Mouse (Mus musculus) liver, postnatal 0 days (tissue): ENCODE measurements around the gene Slc20a1. TPM values are rescaled to one million over a fixed set of nuclear protein-coding genes. Genes with fewer than 3 reads are reported as not detected.
A peak's percentile ranks its signal among the peaks of the same experiment; 100 is the strongest.

Experiments
- ATAC-seq: fragments of 200-750 bp; cut with Nextera tagmentation; 2 replicates; pipeline ENCODE4 v1.8.0; 2017; ENCODE audit warnings: mild to moderate bottlenecking, moderate library complexity
- DNase-seq: peaks from one replicate; pipeline ENCODE4 v3.0.0-alpha.2; 2016
- H3K27ac ChIP-seq: fragments of 300-500 bp; sonication (generic); 2 replicates; pipeline ENCODE4 v1.5.1; 2014; ENCODE audit warnings: antibody characterized with exemption, moderate library complexity, mild to moderate bottlenecking, low read depth
- H3K27me3 ChIP-seq: fragments of 300-500 bp; sonication (generic); 2 replicates; pipeline ENCODE4 v1.6.1; 2014; ENCODE audit warnings: low read length, control low read depth, mixed read lengths; ENCODE audit not compliant: insufficient read depth
- H3K36me3 ChIP-seq: fragments of 300-500 bp; sonication (generic); replicated peaks from 2 replicates; pipeline ENCODE4 v1.6.1; 2014; ENCODE audit warnings: mild to moderate bottlenecking, control low read depth, low read length, moderate library complexity, mixed read lengths; ENCODE audit not compliant: insufficient read depth
- H3K4me1 ChIP-seq: fragments of 300-500 bp; sonication (generic); 2 replicates; pipeline ENCODE4 v1.6.1; 2014; ENCODE audit warnings: antibody characterized with exemption, mild to moderate bottlenecking, control low read depth; ENCODE audit not compliant: insufficient read depth
- H3K4me2 ChIP-seq: fragments of 300-500 bp; sonication (generic); 2 replicates; pipeline ENCODE4 v1.6.1; 2014; ENCODE audit warnings: low read depth, mild to moderate bottlenecking, low read length, moderate library complexity, mixed read lengths
- H3K4me3 ChIP-seq: fragments of 300-500 bp; sonication (generic); 2 replicates; pipeline ENCODE4 v1.5.1; 2014; ENCODE audit warnings: low read depth, low read length
- H3K9ac ChIP-seq: fragments of 300-500 bp; sonication (generic); replicated peaks from 2 replicates; pipeline ENCODE4 v1.6.1; 2014; ENCODE audit warnings: mild to moderate bottlenecking, moderate library complexity
- H3K9me3 ChIP-seq: fragments of 300-500 bp; sonication (generic); 2 replicates; pipeline ENCODE4 v1.6.1; 2016; ENCODE audit warnings: mild to moderate bottlenecking, control low read depth, low read length, mixed read lengths
- CTCF ChIP-seq: sonication (generic); IDR thresholded peaks from 2 replicates; pipeline ENCODE4 v1.5.1; 2016; ENCODE audit warnings: antibody characterized with exemption, low read depth
- EP300 ChIP-seq: IDR thresholded peaks from 2 replicates; pipeline ENCODE4 v1.6.1; 2016; ENCODE audit warnings: antibody characterized with exemption, low read depth, mild to moderate bottlenecking
- WGBS: fragments of 180-500 bp; shearing (Covaris S2); extraction: QIAGEN DNeasy Blood & Tissue Kit; methylation state at CpG from one replicate; pipeline ENCODE4 v1.1.7; 2014; ENCODE audit not compliant: insufficient replicate concordance; 5-methylcytosine and 5-hydroxymethylcytosine counted together
- polyA plus RNA-seq: library from polyadenylated mRNA; unstranded; fragments of >200 nt; fragmentation: Nextera tagmentation; extraction: Ambion mirVana; gene quantifications from 2 replicates; pipeline ENCODE4 v1.2.1, GENCODE M21; 2015

The Slc20a1 gene
- polyA plus RNA-seq, 1 experiment from 2014 or later, result 24.9 TPM

- H3K4me3 ChIP-seq, result no peak overlapping the region
- peaks cover 16% of the 10 kb centered on the region for H3K4me1 ChIP-seq
- ATAC-seq (no peak), DNase-seq (no peak)
- no peak overlapping the region for H3K27ac ChIP-seq
- no peak overlapping the region for H3K9ac ChIP-seq
- H3K4me2 ChIP-seq, result no peak overlapping the region
- 57% methylated on average over 9 of the region's 9 CpGs for WGBS
- no peaks in the 10 kb centered on the region for H3K27me3 ChIP-seq
- H3K9me3 ChIP-seq, result no peaks in the 10 kb centered on the region
- TF ChIP-seq EP300, result no peak
- no peak for TF ChIP-seq CTCF
- no peaks in the 10 kb centered on the region for H3K36me3 ChIP-seq
Observed at GRCm38 (mm10) chr2:129221097-129221632, 22.6 kb downstream of the Slc20a1 start.

DNA sequence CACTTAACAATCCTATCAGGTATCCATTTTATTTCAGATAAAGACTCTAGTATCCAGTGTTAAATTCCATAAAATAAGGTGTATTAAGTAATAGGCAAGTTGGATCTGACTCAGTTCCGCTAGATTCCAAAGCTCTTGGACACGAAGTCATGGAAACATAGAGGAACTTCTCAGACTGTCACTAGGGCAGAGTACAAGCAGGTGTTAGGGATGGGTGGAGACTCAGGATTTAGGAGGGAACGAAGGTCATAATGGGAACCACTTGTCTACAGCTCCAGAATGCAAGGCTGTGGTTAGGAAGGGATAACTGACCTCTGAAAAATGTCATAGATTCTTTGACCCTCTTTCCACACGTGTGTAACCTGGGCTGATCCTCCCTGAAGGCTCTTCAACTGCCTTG, 25.6 kb downstream of the Slc20a1 start:
- no peaks in the 10 kb centered on the region for H3K36me3 ChIP-seq
- ATAC-seq (no peak), DNase-seq (no peak)
- H3K27ac ChIP-seq, result no peak overlapping the region
- 77% methylated on average over 4 of the region's 4 CpGs for WGBS
- TF ChIP-seq EP300 (no peak), CTCF (no peak)
- no peaks in the 10 kb centered on the region for H3K27me3 ChIP-seq
- H3K4me3 ChIP-seq, result no peak overlapping the region
- no peaks in the 10 kb centered on the region for H3K9me3 ChIP-seq
- H3K4me2 ChIP-seq, result no peak overlapping the region
- H3K4me1 ChIP-seq, result peaks cover 29% of the 10 kb centered on the region
- H3K9ac ChIP-seq, result no peak overlapping the region

DNA sequence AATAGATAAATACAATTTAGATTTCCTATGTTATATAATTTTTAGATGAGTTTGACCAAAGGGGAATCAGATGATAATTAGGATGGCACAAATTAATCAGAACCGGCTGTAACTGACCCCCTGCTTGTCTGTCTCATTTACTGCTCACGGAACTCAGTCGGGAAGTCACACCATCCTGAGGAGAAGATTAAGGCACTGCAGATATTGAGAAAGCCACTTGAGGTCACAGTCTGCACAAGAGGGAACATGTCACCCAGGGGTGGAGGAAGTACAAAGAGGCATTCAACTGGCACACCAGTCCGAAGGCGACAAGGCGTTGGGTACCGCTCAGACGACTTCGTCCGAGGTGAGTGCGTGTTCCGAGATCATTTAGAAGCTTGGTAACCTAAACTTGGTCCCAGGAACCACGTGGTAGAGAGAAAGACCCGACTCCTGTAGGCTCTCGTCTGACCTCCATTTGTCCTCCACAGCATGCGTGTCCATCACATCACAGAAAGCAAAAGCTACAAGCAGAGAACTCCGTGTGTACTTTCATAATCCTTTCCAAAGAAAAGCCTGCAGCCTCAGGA, 26.8 kb downstream of the Slc20a1 start:
- Histone ChIP-seq H3K4me1 (peaks cover 32% of the 10 kb centered on the region), H3K27ac (peak overlapping the region; percentile 94), H3K36me3 (no peaks in the 10 kb centered on the region), H3K27me3 (no peaks in the 10 kb centered on the region), H3K9ac (0 out of 2 replicates have a peak overlapping the region, but pooled peaks have one; percentile 52), H3K9me3 (no peaks in the 10 kb centered on the region), H3K4me2 (peak overlapping the region; percentile 51), H3K4me3 (peak overlapping the region; percentile 14)
- WGBS, result 74% methylated on average over 17 of the region's 17 CpGs
- no peak for TF ChIP-seq CTCF
- no peak for TF ChIP-seq EP300
- DNase-seq, result no peak
- no peak for ATAC-seq

DNA sequence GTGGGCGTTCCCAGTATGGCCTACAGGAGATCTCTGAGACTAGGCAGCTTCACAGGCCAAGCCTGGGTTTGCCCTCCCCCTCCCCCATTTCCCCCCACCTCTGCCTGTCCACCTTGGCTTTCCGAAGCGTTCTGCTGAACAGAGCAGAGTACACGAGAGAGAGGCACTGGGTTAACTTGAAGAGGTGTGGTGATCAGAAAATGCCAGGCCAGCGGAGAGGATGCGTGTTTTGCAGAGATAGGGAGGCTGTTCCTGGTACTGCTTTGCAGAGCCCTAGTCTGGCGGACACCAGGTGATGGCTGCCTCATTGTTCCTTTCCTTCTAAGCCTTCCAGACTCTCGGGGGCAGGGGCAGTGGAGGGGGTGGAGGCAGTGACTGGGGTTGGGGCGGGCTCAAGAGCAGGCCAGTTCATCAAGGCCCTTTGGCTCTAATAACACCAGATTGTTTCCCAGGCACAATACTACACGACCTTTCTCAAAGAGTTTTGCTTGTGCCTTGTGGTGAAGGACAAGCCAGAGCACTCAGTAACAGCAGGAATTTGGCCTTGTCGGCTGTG, 27.8 kb downstream of the Slc20a1 start:
- ATAC-seq (peak; percentile 93), DNase-seq (peak; percentile 79)
- Histone ChIP-seq H3K4me1 (peaks cover 36% of the 10 kb centered on the region), H3K27ac (peak overlapping the region; percentile 94), H3K4me3 (peak overlapping the region; percentile 14), H3K4me2 (peak overlapping the region; percentile 51), H3K9me3 (no peaks in the 10 kb centered on the region), H3K27me3 (no peaks in the 10 kb centered on the region), H3K36me3 (no peaks in the 10 kb centered on the region), H3K9ac (peak overlapping the region; percentile 64)
- TF ChIP-seq CTCF, result no peak
- peak; percentile 97 for TF ChIP-seq EP300
- WGBS, result 46% methylated on average over 11 of the region's 11 CpGs

DNA sequence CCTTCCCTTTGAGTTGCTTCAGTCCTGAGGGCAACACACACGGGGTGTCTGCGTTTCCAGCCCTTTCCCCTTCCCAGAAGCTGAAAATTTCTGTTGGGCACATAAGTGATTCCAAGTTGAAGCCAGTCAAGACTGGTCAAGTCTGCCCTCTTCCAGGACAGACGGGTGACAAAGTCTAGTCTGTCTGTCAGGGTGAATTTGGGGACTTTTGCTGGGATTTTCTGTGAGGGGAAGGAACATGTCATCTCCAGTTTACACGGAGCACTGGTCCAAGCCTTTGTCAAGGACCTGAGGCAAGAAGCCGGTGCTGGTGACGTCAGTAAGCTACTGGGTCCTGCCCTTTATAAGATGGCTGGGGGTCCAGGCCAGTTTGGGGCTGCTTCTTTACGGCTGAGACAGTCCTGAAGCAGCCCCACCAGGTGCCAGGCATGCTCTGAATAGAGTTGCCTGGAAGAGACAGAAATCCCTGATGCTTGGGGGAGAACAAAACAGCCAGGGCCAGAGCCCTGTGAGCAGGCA, 28.5 kb downstream of the Slc20a1 start:
- 71% methylated on average over 7 of the region's 7 CpGs for WGBS
- Histone ChIP-seq H3K9ac (peak overlapping the region; percentile 64), H3K27ac (peak overlapping the region; percentile 94), H3K36me3 (no peaks in the 10 kb centered on the region), H3K4me1 (peaks cover 39% of the 10 kb centered on the region), H3K27me3 (no peaks in the 10 kb centered on the region), H3K9me3 (no peaks in the 10 kb centered on the region), H3K4me3 (0 out of 2 replicates have a peak overlapping the region, but pooled peaks have one; percentile 14), H3K4me2 (peak overlapping the region; percentile 51)
- ATAC-seq (no peak), DNase-seq (peak; percentile 20)
- TF ChIP-seq CTCF, result no peak
- no peak for TF ChIP-seq EP300

- Histone ChIP-seq H3K27ac (peak overlapping the region; percentile 94), H3K9me3 (no peaks in the 10 kb centered on the region), H3K4me1 (peaks cover 45% of the 10 kb centered on the region), H3K27me3 (no peaks in the 10 kb centered on the region), H3K4me2 (peak overlapping the region; percentile 51), H3K4me3 (peak overlapping the region; percentile 16), H3K36me3 (no peaks in the 10 kb centered on the region), H3K9ac (peak overlapping the region; percentile 22)
- ATAC-seq (peak; percentile 82), DNase-seq (peak; percentile 79)
- peak; percentile 98 for TF ChIP-seq EP300
- peak; percentile 49 for TF ChIP-seq CTCF
- 58% methylated on average over 6 of the region's 7 CpGs for WGBS
Observed at GRCm38 (mm10) chr2:129227709-129228108, 29.1 kb downstream of the Slc20a1 start.
